Comparison of ENCODE assay signal across 8 mouse cellular contexts in genomic region chr9:65823716-65824462, GRCm38 (mm10). TPM values are rescaled to one million over a fixed set of nuclear protein-coding genes. Genes with fewer than 3 reads are reported as not detected.
DNase-seq lines count a peak whose midpoint lies in the region; ATAC-seq and TF ChIP-seq lines count a peak whose summit lies in the region.

No protein-coding gene starts in this region.

- H3K9ac ChIP-seq in hindbrain, embryonic 13.5 days: peak overlapping the region; percentile 39
- H3K9ac ChIP-seq in heart, postnatal 0 days (replicated peaks; ENCODE audit: low read depth, low read length): no peak overlapping the region
- no peak overlapping the region; the same call in 1 of the 2 replicates for H3K9ac ChIP-seq in midbrain, embryonic 14.5 days (replicated peaks; ENCODE audit: low read length)

- H3K4me3 ChIP-seq in hindbrain, embryonic 13.5 days: no peak overlapping the region
- no peak overlapping the region for H3K4me3 ChIP-seq in hindbrain, embryonic 10.5 days
- H3K4me3 ChIP-seq in heart, postnatal 0 days (ENCODE audit: low read depth, low read length): peak overlapping the region; percentile 4
- peak overlapping the region; percentile 8; the same call in 1 of the 2 replicates for H3K4me3 ChIP-seq in midbrain, embryonic 14.5 days (replicated peaks; ENCODE audit: low read depth, low read length)

- TF ChIP-seq CTCF in heart, postnatal 0 days (IDR thresholded peaks at IDR 0.05; ENCODE audit: low read depth): no peak

- H3K4me1 ChIP-seq in hindbrain, embryonic 13.5 days (replicated peaks): peaks cover 68% of the 10 kb centered on the region
- peaks cover 52% of the 10 kb centered on the region for H3K4me1 ChIP-seq in hindbrain, embryonic 10.5 days (replicated peaks)
- H3K4me1 ChIP-seq in heart, postnatal 0 days (ENCODE audit: control insufficient read depth, insufficient read depth): peaks cover 46% of the 10 kb centered on the region
- H3K4me1 ChIP-seq in midbrain, embryonic 14.5 days (ENCODE audit: control insufficient read depth, insufficient read depth, low read length): peaks cover 46% of the 10 kb centered on the region

- no peak for ATAC-seq in hindbrain, embryonic 13.5 days (ENCODE audit: low FRiP score)
- ATAC-seq in heart, postnatal 0 days (ENCODE audit: insufficient read depth, low read depth): no peak
- ATAC-seq in midbrain, embryonic 14.5 days (ENCODE audit: low FRiP score, low TSS enrichment): no peak
- ATAC-seq in megakaryocyte progenitor cell, adult 5-6 weeks (replicated peaks; ENCODE audit: poor library complexity): no peak

- no peaks in the 10 kb centered on the region for H3K36me3 ChIP-seq in hindbrain, embryonic 13.5 days
- 0 out of 2 replicates have a peak, but pooled peaks cover 1% of the 10 kb centered on the region for H3K36me3 ChIP-seq in hindbrain, embryonic 10.5 days
- H3K36me3 ChIP-seq in heart, postnatal 0 days (replicated peaks; ENCODE audit: control insufficient read depth, insufficient read depth, low read length): no peaks in the 10 kb centered on the region
- H3K36me3 ChIP-seq in midbrain, embryonic 14.5 days (ENCODE audit: control insufficient read depth, insufficient read depth, low read length): no peaks in the 10 kb centered on the region

- no peak for DNase-seq in hindbrain, embryonic 10.5 days (ENCODE audit: low spot score)
- peak; percentile 49 for DNase-seq in brain, adult 2 months (ENCODE audit: low read depth, low spot score)
- DNase-seq in heart, postnatal 0 days (ENCODE audit: low spot score): peak; percentile 70
- peak; percentile 52 for DNase-seq in midbrain, embryonic 14.5 days
- no peak for DNase-seq in adrenal gland, postnatal 36 days
- DNase-seq in urinary bladder, adult 2 months (ENCODE audit: low spot score): no peak

- H3K27me3 ChIP-seq in hindbrain, embryonic 13.5 days: 0 out of 2 replicates have a peak, but pooled peaks cover 2% of the 10 kb centered on the region
- 0 out of 2 replicates have a peak, but pooled peaks cover 4% of the 10 kb centered on the region for H3K27me3 ChIP-seq in hindbrain, embryonic 10.5 days (ENCODE audit: insufficient read depth, poor library complexity, severe bottlenecking)
- H3K27me3 ChIP-seq in heart, postnatal 0 days (ENCODE audit: control insufficient read depth, insufficient read depth, low read length): no peaks in the 10 kb centered on the region
- no peaks in the 10 kb centered on the region; the same call in 1 of the 2 replicates for H3K27me3 ChIP-seq in midbrain, embryonic 14.5 days (ENCODE audit: control insufficient read depth, insufficient read depth, low read length)

- no peaks in the 10 kb centered on the region for H3K9me3 ChIP-seq in hindbrain, embryonic 13.5 days
- H3K9me3 ChIP-seq in hindbrain, embryonic 10.5 days: no peaks in the 10 kb centered on the region
- H3K9me3 ChIP-seq in heart, postnatal 0 days (replicated peaks; ENCODE audit: control insufficient read depth, low read length): no peaks in the 10 kb centered on the region
- no peaks in the 10 kb centered on the region for H3K9me3 ChIP-seq in midbrain, embryonic 14.5 days (ENCODE audit: control insufficient read depth, low read length)

- WGBS in hindbrain, embryonic 13.5 days: 52% methylated on average over 10 of the region's 10 CpGs
- WGBS in hindbrain, embryonic 10.5 days: 84% methylated on average over 10 of the region's 10 CpGs
- WGBS in heart, postnatal 0 days: 22% methylated on average over 10 of the region's 10 CpGs
- 25% methylated on average over 10 of the region's 10 CpGs for WGBS in midbrain, embryonic 14.5 days

- peak overlapping the region; percentile 67 for H3K4me2 ChIP-seq in hindbrain, embryonic 13.5 days
- H3K4me2 ChIP-seq in heart, postnatal 0 days (ENCODE audit: low read depth, low read length): peak overlapping the region; percentile 43
- peak overlapping the region; percentile 76 for H3K4me2 ChIP-seq in midbrain, embryonic 14.5 days (ENCODE audit: low read length)

- H3K27ac ChIP-seq in hindbrain, embryonic 13.5 days: peak overlapping the region; percentile 56
- H3K27ac ChIP-seq in hindbrain, embryonic 10.5 days: no peak overlapping the region
- peak overlapping the region; percentile 63 for H3K27ac ChIP-seq in heart, postnatal 0 days (ENCODE audit: low read depth)
- 0 out of 2 replicates have a peak overlapping the region, but pooled peaks have one; percentile 3 for H3K27ac ChIP-seq in midbrain, embryonic 14.5 days (replicated peaks; ENCODE audit: low read depth, low read length)

- TF ChIP-seq EP300 in heart, postnatal 0 days (IDR thresholded peaks at IDR 0.05; ENCODE audit: low read depth): no peak

RNA-seq across cellular contexts. Expression of gene Zfp609, which starts 3.5 kb away (rescaled TPM):
- 9.3 and 9.7 TPM in 2 replicates for polyA plus RNA-seq in hindbrain, embryonic 13.5 days (2015; fragmentation: Nextera tagmentation; extraction: Ambion mirVana)
- 6.8 and 9.2 TPM in 2 replicates for polyA plus RNA-seq in hindbrain, embryonic 10.5 days (2016; fragmentation: Nextera tagmentation; extraction: Ambion mirVana)
- total RNA-seq in heart, postnatal 0 days (2014; rRNA removed; ENCODE audit: low replicate concordance): 7.6 and 8.7 TPM in 2 replicates
- 2.9 and 3.0 TPM in 2 replicates for polyA plus RNA-seq in heart, postnatal 0 days (2015; fragmentation: Nextera tagmentation; extraction: Ambion mirVana)
- polyA plus RNA-seq in midbrain, embryonic 14.5 days (2014; fragmentation: Nextera tagmentation; extraction: Ambion mirVana): 9.2 and 10.2 TPM in 2 replicates
- total RNA-seq in megakaryocyte progenitor cell, adult 5-6 weeks (2015): 22.6 and 23.3 TPM in 2 replicates
- 5.5 and 6.8 TPM in 2 replicates for total RNA-seq in megakaryocyte progenitor cell, adult 5-6 weeks (2017)
- total RNA-seq in adrenal gland, postnatal 36 days (2021): 10 to 100 TPM; 25.1 to 31.1 TPM
- polyA plus RNA-seq in urinary bladder, adult 2 months (2012; rRNA removed): 9.2 and 17.4 TPM in 2 replicates

Comparison
In these comparisons a context has a peak if more than half of its experiments do, and no peak if none do; other contexts are left out.
1. H3K4me3 ChIP-seq: peak in heart, postnatal 0 days (single experiment) and midbrain, embryonic 14.5 days (single experiment); none in hindbrain, embryonic 13.5 days (single experiment) and hindbrain, embryonic 10.5 days (single experiment).
2. DNase-seq: peak in brain, adult 2 months (single experiment), heart, postnatal 0 days (single experiment) and midbrain, embryonic 14.5 days (single experiment); none in hindbrain, embryonic 10.5 days (single experiment), adrenal gland, postnatal 36 days (0 of 2) and urinary bladder, adult 2 months (single experiment).
3. Peak in every context shown above with its lines, with median percentiles within 50 percentile points of each other: H3K4me2 ChIP-seq.